Mouse (Mus musculus): ENCODE measurements at regions not wholly inside any gene's neighbourhood (a gene's known extent, or its start where the extent isn't known, plus 50 kb on each side); places are given as distances from the start of the nearest gene placed in this dataset.

GRCm38 (mm10) chr15:38607368-38607767 is 1182.0 kb downstream of the 4930447A16Rik start:
- H3K36me3 ChIP-seq (ENCODE audit: control insufficient read depth, insufficient read depth, low read length), result no peaks in the 10 kb centered on the region
- no peak overlapping the region for H3K4me3 ChIP-seq (ENCODE audit: control insufficient read depth, low read depth, low read length)
- H3K27me3 ChIP-seq (ENCODE audit: control insufficient read depth, insufficient read depth, low read length), result no peaks in the 10 kb centered on the region
- H3K4me1 ChIP-seq (ENCODE audit: control insufficient read depth, insufficient read depth, low read length), result no peaks in the 10 kb centered on the region
- no peak for TF ChIP-seq POLR2A (IDR thresholded peaks at IDR 0.05; ENCODE audit: control insufficient read depth, low read depth, low read length)
- TF ChIP-seq CTCF (IDR thresholded peaks at IDR 0.05; ENCODE audit: control insufficient read depth, insufficient read depth, insufficient replicate concordance, low read depth, low read length), result no peak
- H3K27ac ChIP-seq (ENCODE audit: control insufficient read depth, insufficient read depth, low read depth, low read length), result no peak overlapping the region

GRCm38 (mm10) chr15:38608207-38608870 is 1183.0 kb downstream of the 4930447A16Rik start:
- H3K4me3 ChIP-seq (ENCODE audit: control insufficient read depth, low read depth, low read length), result no peak overlapping the region
- no peaks in the 10 kb centered on the region for H3K4me1 ChIP-seq (ENCODE audit: control insufficient read depth, insufficient read depth, low read length)
- no peaks in the 10 kb centered on the region for H3K27me3 ChIP-seq (ENCODE audit: control insufficient read depth, insufficient read depth, low read length)
- TF ChIP-seq CTCF (IDR thresholded peaks at IDR 0.05; ENCODE audit: control insufficient read depth, insufficient read depth, insufficient replicate concordance, low read depth, low read length), result no peak
- TF ChIP-seq POLR2A (IDR thresholded peaks at IDR 0.05; ENCODE audit: control insufficient read depth, low read depth, low read length), result no peak
- no peak overlapping the region for H3K27ac ChIP-seq (ENCODE audit: control insufficient read depth, insufficient read depth, low read depth, low read length)
- H3K36me3 ChIP-seq (ENCODE audit: control insufficient read depth, insufficient read depth, low read length), result no peaks in the 10 kb centered on the region

- no peaks in the 10 kb centered on the region for H3K36me3 ChIP-seq (ENCODE audit: control insufficient read depth, insufficient read depth, low read length)
- H3K4me1 ChIP-seq (ENCODE audit: control insufficient read depth, insufficient read depth, low read length), result no peaks in the 10 kb centered on the region
- TF ChIP-seq CTCF (IDR thresholded peaks at IDR 0.05; ENCODE audit: control insufficient read depth, insufficient read depth, insufficient replicate concordance, low read depth, low read length) (no peak), POLR2A (IDR thresholded peaks at IDR 0.05; ENCODE audit: control insufficient read depth, low read depth, low read length) (no peak)
- no peak overlapping the region for H3K4me3 ChIP-seq (ENCODE audit: control insufficient read depth, low read depth, low read length)
- H3K27ac ChIP-seq (ENCODE audit: control insufficient read depth, insufficient read depth, low read depth, low read length), result no peak overlapping the region
- no peaks in the 10 kb centered on the region for H3K27me3 ChIP-seq (ENCODE audit: control insufficient read depth, insufficient read depth, low read length)
Measured at GRCm38 (mm10) chr15:38609522-38609921, 1184.2 kb downstream of the 4930447A16Rik start.

Data from testis, adult 2 months (tissue).